Mouse (Mus musculus) small intestine, adult 2 months (tissue): ENCODE results near the gene Ccne1.

ENCODE experiments used
- CTCF ChIP-seq: fragments of 200-500 bp; IDR thresholded peaks from 2 replicates; pipeline ENCODE4 v1.5.1; 2012; ENCODE audit warnings: low read depth, mild to moderate bottlenecking, control low read depth, inconsistent platforms, low read length, moderate library complexity, mixed read lengths; ENCODE audit not compliant: insufficient replicate concordance, insufficient read length; ENCODE audit errors: extremely low read depth
- POLR2A ChIP-seq: fragments of 200-500 bp; IDR thresholded peaks from 2 replicates; pipeline ENCODE4 v1.6.1; 2012; ENCODE audit warnings: low read depth, mild to moderate bottlenecking, control low read depth, inconsistent platforms, low read length, moderate library complexity

GRCm38 (mm10) chr7:38071065-38071464 is 36.3 kb downstream of the Ccne1 start:
- TF ChIP-seq CTCF (no peak), POLR2A (no peak)
